Mouse (Mus musculus) hindbrain, postnatal 0 days (tissue): ENCODE measurements at regions not wholly inside any gene's neighbourhood (a gene's known extent, or its start where the extent isn't known, plus 50 kb on each side); places are given as distances from the start of the nearest gene placed in this dataset.
A peak's percentile ranks its signal among the peaks of the same experiment; 100 is the strongest.

Experiments
- ATAC-seq: fragments of 200-750 bp; cut with Nextera tagmentation; 2 replicates; pipeline ENCODE4 v1.8.0; 2017; ENCODE audit warnings: mild to moderate bottlenecking, moderate TSS enrichment, moderate library complexity
- DNase-seq: peaks from one replicate; pipeline ENCODE4 v3.0.0-alpha.2; 2015; ENCODE audit warnings: low spot score
- H3K27ac ChIP-seq: fragments of 300-500 bp; sonication (generic); 2 replicates; pipeline ENCODE4 v1.5.1; 2014; ENCODE audit warnings: mild to moderate bottlenecking
- H3K27me3 ChIP-seq: fragments of 300-500 bp; sonication (generic); 2 replicates; pipeline ENCODE4 v1.6.1; 2014; ENCODE audit warnings: low read length, mixed read lengths; ENCODE audit not compliant: insufficient read depth
- H3K36me3 ChIP-seq: fragments of 300-500 bp; sonication (generic); 2 replicates; pipeline ENCODE4 v1.6.1; 2014; ENCODE audit warnings: low read length, mixed read lengths; ENCODE audit not compliant: insufficient read depth
- H3K4me1 ChIP-seq: fragments of 300-500 bp; sonication (generic); 2 replicates; pipeline ENCODE4 v1.6.1; 2014; ENCODE audit warnings: antibody characterized with exemption, low read length, mixed read lengths; ENCODE audit not compliant: insufficient read depth
- H3K4me2 ChIP-seq: fragments of 300-500 bp; sonication (generic); 2 replicates; pipeline ENCODE4 v1.6.1; 2014; ENCODE audit warnings: low read depth, mild to moderate bottlenecking, low read length, moderate library complexity, mixed read lengths
- H3K4me3 ChIP-seq: fragments of 300-500 bp; sonication (generic); 2 replicates; pipeline ENCODE4 v1.5.1; 2014; ENCODE audit warnings: low read length
- H3K9ac ChIP-seq: fragments of 300-500 bp; sonication (generic); replicated peaks from 2 replicates; pipeline ENCODE4 v1.6.1; 2014; ENCODE audit warnings: mild to moderate bottlenecking, low read length, moderate library complexity, mixed read lengths
- H3K9me3 ChIP-seq: fragments of 300-500 bp; sonication (generic); 2 replicates; pipeline ENCODE4 v1.6.1; 2016; ENCODE audit warnings: low read length, mixed read lengths
- CTCF ChIP-seq: IDR thresholded peaks from 2 replicates; pipeline ENCODE4 v1.5.1; 2016; ENCODE audit warnings: antibody characterized with exemption, control low read depth, low read depth
- WGBS: fragments of 180-500 bp; shearing (Covaris S2); extraction: QIAGEN DNeasy Blood & Tissue Kit; methylation state at CpG from one replicate; pipeline ENCODE4 v1.1.7; 2014; 5-methylcytosine and 5-hydroxymethylcytosine counted together

- Histone ChIP-seq H3K36me3 (no peaks in the 10 kb centered on the region), H3K27me3 (no peaks in the 10 kb centered on the region), H3K4me1 (no peaks in the 10 kb centered on the region), H3K4me3 (no peak overlapping the region), H3K9ac (no peak overlapping the region), H3K9me3 (no peaks in the 10 kb centered on the region), H3K27ac (no peak overlapping the region), H3K4me2 (no peak overlapping the region)
- DNase-seq (no peak), ATAC-seq (no peak)
- 91% methylated on average over 5 of the region's 5 CpGs for WGBS
- TF ChIP-seq CTCF: no peak
Measured at GRCm38 (mm10) chr2:117498565-117498964, 155.8 kb upstream of the Rasgrp1 start.

DNA sequence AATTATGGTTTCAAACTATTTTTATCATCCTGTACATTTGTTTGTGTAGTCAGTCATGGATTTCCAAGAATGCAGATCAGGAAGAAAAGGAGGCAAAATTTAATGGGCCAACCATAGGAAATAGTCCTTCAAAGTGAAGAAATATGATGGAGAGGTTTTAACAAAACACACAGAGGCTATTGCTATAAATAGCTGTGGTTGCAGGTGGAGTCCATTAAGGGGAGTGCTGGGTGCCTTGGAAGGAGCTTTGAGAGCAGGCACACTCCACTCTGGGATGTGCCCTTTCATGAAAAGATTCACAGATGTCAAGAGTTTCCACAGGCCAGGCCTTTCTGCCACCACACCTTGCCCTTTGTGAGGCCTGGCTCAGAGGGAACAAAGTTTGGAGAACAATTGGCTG is 159.8 kb upstream of the Rasgrp1 start:
- H3K9me3 ChIP-seq: no peaks in the 10 kb centered on the region
- DNase-seq (no peak), ATAC-seq (no peak)
- H3K36me3 ChIP-seq: no peaks in the 10 kb centered on the region
- no peak for TF ChIP-seq CTCF
- H3K9ac ChIP-seq: no peak overlapping the region
- no peak overlapping the region for H3K4me3 ChIP-seq
- no peaks in the 10 kb centered on the region for H3K27me3 ChIP-seq
- no peak overlapping the region for H3K27ac ChIP-seq
- H3K4me1 ChIP-seq: no peaks in the 10 kb centered on the region
- H3K4me2 ChIP-seq: no peak overlapping the region

GRCm38 (mm10) chr2:117511737-117512136 is 168.9 kb upstream of the Rasgrp1 start:
- no peaks in the 10 kb centered on the region for H3K36me3 ChIP-seq
- 61% methylated on average over 3 of the region's 3 CpGs for WGBS
- H3K27me3 ChIP-seq: no peaks in the 10 kb centered on the region
- no peak for DNase-seq
- H3K9me3 ChIP-seq: no peaks in the 10 kb centered on the region
- no peak overlapping the region for H3K4me2 ChIP-seq
- TF ChIP-seq CTCF: no peak
- H3K27ac ChIP-seq: no peak overlapping the region
- ATAC-seq: no peak
- H3K9ac ChIP-seq: no peak overlapping the region
- H3K4me1 ChIP-seq: no peaks in the 10 kb centered on the region
- no peak overlapping the region for H3K4me3 ChIP-seq

GRCm38 (mm10) chr2:117512551-117512950 is 169.8 kb upstream of the Rasgrp1 start:
- Histone ChIP-seq H3K4me1 (no peaks in the 10 kb centered on the region), H3K36me3 (no peaks in the 10 kb centered on the region), H3K9me3 (no peaks in the 10 kb centered on the region), H3K4me3 (no peak overlapping the region), H3K27me3 (no peaks in the 10 kb centered on the region), H3K4me2 (no peak overlapping the region), H3K9ac (no peak overlapping the region), H3K27ac (no peak overlapping the region)
- 62% methylated on average over 9 of the region's 9 CpGs for WGBS
- peak; percentile 29 for DNase-seq
- no peak for ATAC-seq
- TF ChIP-seq CTCF: no peak

DNA sequence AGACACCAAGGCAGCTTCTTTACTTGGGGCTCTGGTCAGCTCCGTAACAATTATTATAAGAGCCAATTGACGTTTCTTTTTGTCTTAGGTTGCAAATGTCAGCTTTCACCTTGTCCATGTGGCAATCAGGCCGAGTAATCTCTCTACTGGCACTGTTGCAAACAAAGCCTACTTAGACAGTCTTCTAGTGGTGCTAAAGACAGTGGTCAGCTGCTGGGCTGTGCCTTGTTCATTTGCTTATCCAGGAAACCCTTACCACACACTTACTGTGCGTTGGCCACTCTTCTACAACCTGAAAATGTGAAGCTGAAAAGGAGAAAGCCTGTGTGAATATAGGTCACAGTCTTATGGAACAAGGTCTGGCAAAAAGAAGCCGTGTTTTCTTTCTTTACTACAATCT is 181.6 kb upstream of the Rasgrp1 start:
- H3K27ac ChIP-seq: no peak overlapping the region
- ATAC-seq (no peak), DNase-seq (no peak)
- H3K9me3 ChIP-seq: no peaks in the 10 kb centered on the region
- H3K9ac ChIP-seq: no peak overlapping the region
- H3K4me2 ChIP-seq: no peak overlapping the region
- H3K36me3 ChIP-seq: no peaks in the 10 kb centered on the region
- 83% methylated on average over 5 of the region's 5 CpGs for WGBS
- no peak for TF ChIP-seq CTCF
- H3K4me1 ChIP-seq: no peaks in the 10 kb centered on the region
- H3K4me3 ChIP-seq: no peak overlapping the region
- H3K27me3 ChIP-seq: no peaks in the 10 kb centered on the region

GRCm38 (mm10) chr2:117538865-117539264 is 196.1 kb upstream of the Rasgrp1 start:
- DNase-seq (no peak), ATAC-seq (no peak)
- Histone ChIP-seq H3K4me2 (no peak overlapping the region), H3K36me3 (no peaks in the 10 kb centered on the region), H3K4me3 (no peak overlapping the region), H3K9me3 (no peaks in the 10 kb centered on the region), H3K4me1 (no peaks in the 10 kb centered on the region), H3K9ac (no peak overlapping the region), H3K27ac (no peak overlapping the region), H3K27me3 (no peaks in the 10 kb centered on the region)
- no peak for TF ChIP-seq CTCF
- 71% methylated on average over 5 of the region's 5 CpGs for WGBS

DNA sequence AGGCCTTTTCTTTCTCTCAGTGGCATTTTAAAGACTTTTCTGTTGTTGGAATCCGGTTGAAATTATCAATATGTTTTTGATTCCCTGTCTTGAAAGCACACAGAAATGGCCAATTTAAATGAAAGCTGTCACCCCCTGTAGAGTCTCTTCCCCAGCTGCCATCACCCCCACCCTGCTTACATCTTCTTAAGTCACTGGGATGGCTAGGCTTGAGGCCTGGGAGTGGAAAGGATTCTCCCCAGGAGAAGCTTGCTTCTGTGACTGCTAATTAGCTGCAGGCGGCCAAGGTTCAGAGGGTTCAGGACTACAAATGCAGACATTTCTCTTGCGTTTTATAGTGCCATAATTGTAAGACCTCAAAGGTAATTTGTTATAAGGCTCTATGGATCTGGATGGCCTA is 196.5 kb upstream of the Rasgrp1 start:
- no peak for TF ChIP-seq CTCF
- no peaks in the 10 kb centered on the region for H3K36me3 ChIP-seq
- 57% methylated on average over 3 of the region's 3 CpGs for WGBS
- no peak overlapping the region for H3K27ac ChIP-seq
- ATAC-seq (no peak), DNase-seq (no peak)
- no peaks in the 10 kb centered on the region for H3K9me3 ChIP-seq
- no peaks in the 10 kb centered on the region for H3K4me1 ChIP-seq
- no peak overlapping the region for H3K9ac ChIP-seq
- no peak overlapping the region for H3K4me3 ChIP-seq
- H3K27me3 ChIP-seq: no peaks in the 10 kb centered on the region
- no peak overlapping the region for H3K4me2 ChIP-seq
